Mouse (Mus musculus): Measurements from ENCODE around the gene Cdyl.

Cdyl gene

GRCm38 (mm10) chr13:35669910-35670469 is 10.4 kb downstream of the Cdyl start:
- TF ChIP-seq GATA4 (IDR thresholded peaks at IDR 0.05; ENCODE audit: insufficient replicate concordance, low read length), result no peak

- no peak for TF ChIP-seq GATA4 (IDR thresholded peaks at IDR 0.05; ENCODE audit: insufficient replicate concordance, low read length)
Observed at GRCm38 (mm10) chr13:35670875-35671274, 11.2 kb downstream of the Cdyl start.

- no peak for TF ChIP-seq GATA4 (IDR thresholded peaks at IDR 0.05; ENCODE audit: insufficient replicate concordance, low read length)
Observed at GRCm38 (mm10) chr13:35676921-35677320, 17.3 kb downstream of the Cdyl start.

GRCm38 (mm10) chr13:35677433-35678051 is 17.9 kb downstream of the Cdyl start:
- TF ChIP-seq GATA4 (IDR thresholded peaks at IDR 0.05; ENCODE audit: insufficient replicate concordance, low read length), result no peak

- TF ChIP-seq GATA4 (IDR thresholded peaks at IDR 0.05; ENCODE audit: insufficient replicate concordance, low read length), result no peak
Observed at GRCm38 (mm10) chr13:35678691-35679090, 19.1 kb downstream of the Cdyl start.

- no peak for TF ChIP-seq GATA4 (IDR thresholded peaks at IDR 0.05; ENCODE audit: insufficient replicate concordance, low read length)
Observed at GRCm38 (mm10) chr13:35681361-35681760, 21.7 kb downstream of the Cdyl start.

- TF ChIP-seq GATA4 (IDR thresholded peaks at IDR 0.05; ENCODE audit: insufficient replicate concordance, low read length), result no peak
Observed at GRCm38 (mm10) chr13:35686273-35686672, 26.6 kb downstream of the Cdyl start.

- no peak for TF ChIP-seq GATA4 (IDR thresholded peaks at IDR 0.05; ENCODE audit: insufficient replicate concordance, low read length)
Observed at GRCm38 (mm10) chr13:35689560-35689959, 29.9 kb downstream of the Cdyl start.

GRCm38 (mm10) chr13:35717658-35718057 is 58.0 kb downstream of the Cdyl start:
- no peak for TF ChIP-seq GATA4 (IDR thresholded peaks at IDR 0.05; ENCODE audit: insufficient replicate concordance, low read length)

GRCm38 (mm10) chr13:35719581-35719980 is 59.9 kb downstream of the Cdyl start:
- TF ChIP-seq GATA4 (IDR thresholded peaks at IDR 0.05; ENCODE audit: insufficient replicate concordance, low read length), result no peak

- no peak for TF ChIP-seq GATA4 (IDR thresholded peaks at IDR 0.05; ENCODE audit: insufficient replicate concordance, low read length)
Observed at GRCm38 (mm10) chr13:35723073-35723472, 63.4 kb downstream of the Cdyl start.

GRCm38 (mm10) chr13:35726025-35726424 is 66.4 kb downstream of the Cdyl start:
- no peak for TF ChIP-seq GATA4 (IDR thresholded peaks at IDR 0.05; ENCODE audit: insufficient replicate concordance, low read length)

- no peak for TF ChIP-seq GATA4 (IDR thresholded peaks at IDR 0.05; ENCODE audit: insufficient replicate concordance, low read length)
Observed at GRCm38 (mm10) chr13:35732131-35732530, 72.5 kb downstream of the Cdyl start.

- no peak for TF ChIP-seq GATA4 (IDR thresholded peaks at IDR 0.05; ENCODE audit: insufficient replicate concordance, low read length)
Observed at GRCm38 (mm10) chr13:35732891-35733596, 73.4 kb downstream of the Cdyl start.

GRCm38 (mm10) chr13:35737565-35737964 is 77.9 kb downstream of the Cdyl start:
- no peak for TF ChIP-seq GATA4 (IDR thresholded peaks at IDR 0.05; ENCODE audit: insufficient replicate concordance, low read length)

- no peak for TF ChIP-seq GATA4 (IDR thresholded peaks at IDR 0.05; ENCODE audit: insufficient replicate concordance, low read length)
Observed at GRCm38 (mm10) chr13:35738210-35738609, 78.6 kb downstream of the Cdyl start.

Data from liver, adult (tissue).